Mouse (Mus musculus) adrenal gland, adult 2 months (tissue): Measurements from ENCODE around the gene Spsb1. TPM values are rescaled to one million over a fixed set of nuclear protein-coding genes. Genes with fewer than 3 reads are reported as not detected.
A peak's percentile ranks its signal among the peaks of the same experiment; 100 is the strongest.

Source experiments
- DNase-seq: peaks from one replicate; pipeline ENCODE4 v3.0.0; 2021
- polyA plus RNA-seq: library from polyadenylated mRNA; depleted of rRNA; stranded (reverse); fragments of >200 nt; gene quantifications from 2 replicates; pipeline ENCODE4 v1.2.3, GENCODE M21; 2012
- total RNA-seq, 2 experiments: library from RNA; stranded (reverse); gene quantifications; 2 replicates each; pipeline ENCODE4 v1.2.3; 2021

Spsb1 gene
- total and polyA plus RNA-seq, 3 experiments = 22.2 to 29.5 (median 26.9) TPM

GRCm38 (mm10) chr4:149953621-149954481, 992 bp downstream of the Spsb1 start:
- DNase-seq = peak; percentile 77

GRCm38 (mm10) chr4:149952201-149952600, 2.6 kb downstream of the Spsb1 start:
- no peak for DNase-seq

- DNase-seq = peak; percentile 73
Observed at GRCm38 (mm10) chr4:149951201-149951600, 3.6 kb downstream of the Spsb1 start.

- DNase-seq = no peak
Observed at GRCm38 (mm10) chr4:149949691-149950090, 5.2 kb downstream of the Spsb1 start.

GRCm38 (mm10) chr4:149948119-149948518, 6.7 kb downstream of the Spsb1 start:
- DNase-seq = no peak

GRCm38 (mm10) chr4:149947396-149947795, 7.4 kb downstream of the Spsb1 start:
- no peak for DNase-seq

- no peak for DNase-seq
Observed at GRCm38 (mm10) chr4:149945194-149945593, 9.6 kb downstream of the Spsb1 start.

GRCm38 (mm10) chr4:149944214-149944613, 10.6 kb downstream of the Spsb1 start:
- no peak for DNase-seq

- DNase-seq = no peak
Observed at GRCm38 (mm10) chr4:149942831-149943741, 11.8 kb downstream of the Spsb1 start.

- DNase-seq = no peak
Observed at GRCm38 (mm10) chr4:149941067-149941755, 13.6 kb downstream of the Spsb1 start.

- DNase-seq = no peak
Observed at GRCm38 (mm10) chr4:149938701-149939100, 16.1 kb downstream of the Spsb1 start.

- DNase-seq = no peak
Observed at GRCm38 (mm10) chr4:149936921-149937320, 17.9 kb downstream of the Spsb1 start.

GRCm38 (mm10) chr4:149935470-149935869, 19.4 kb downstream of the Spsb1 start:
- no peak for DNase-seq

GRCm38 (mm10) chr4:149933519-149934245, 21.2 kb downstream of the Spsb1 start:
- DNase-seq = peak; percentile 57

GRCm38 (mm10) chr4:149933025-149933424, 21.8 kb downstream of the Spsb1 start:
- DNase-seq = peak; percentile 55

GRCm38 (mm10) chr4:149932108-149932815, 22.6 kb downstream of the Spsb1 start:
- DNase-seq = no peak

- DNase-seq = no peak
Observed at GRCm38 (mm10) chr4:149930755-149931154, 24.1 kb downstream of the Spsb1 start.

- DNase-seq = no peak
Observed at GRCm38 (mm10) chr4:149923014-149923413, 31.8 kb downstream of the Spsb1 start.

GRCm38 (mm10) chr4:149922121-149922718, 32.6 kb downstream of the Spsb1 start:
- peak; percentile 67 for DNase-seq

GRCm38 (mm10) chr4:149920886-149921285, 34.0 kb downstream of the Spsb1 start:
- no peak for DNase-seq
